Comparison of ENCODE assay signal across 10 mouse cellular contexts in genomic region chr9:74909245-74909644, GRCm38 (mm10). TPM values are rescaled to one million over a fixed set of nuclear protein-coding genes. Genes with fewer than 3 reads are reported as not detected.
DNase-seq lines count a peak whose midpoint lies in the region.
"Had no signal": no experiment of that assay in that cellular context is flagged by ENCODE, and none has a peak within 500 bp of the region (broad histone marks: within the 10 kb centered on the region; RNA-seq: fewer than 3 reads in every experiment).

No protein-coding gene starts in this region.

- intact Hi-C loops in heart, postnatal 36 days (cut with DNase I), result loop anchor here (5.0 kb wide), 2 partner anchors 93 to 123 kb away; no protein-coding TSS in a partner anchor

- DNase-seq in cerebellum, postnatal 14 days, result peak; percentile 19 to 48
- no peak for DNase-seq in cerebellum, adult 9-11 months
- peak; percentile 12 for DNase-seq in right cerebral cortex, postnatal 14 days
- no peak for DNase-seq in right cerebral cortex, adult 18-20 months
- DNase-seq in heart, postnatal 36 days, result peak; percentile 43 to 64
- peak; percentile 50 to 63 for DNase-seq in urinary bladder, postnatal 36 days (ENCODE audit: low spot score in 2 of 2)
- DNase-seq in frontal cortex, adult 2 months (ENCODE audit: extremely low spot score in 1 of 2, low spot score in 1 of 2), result no peak
- DNase-seq in natural killer cell, adult 2 months (ENCODE audit: low spot score in 2 of 2), result no peak

RNA-seq across cellular contexts. Expression of gene Fam214a, which starts 43.4 kb away (rescaled TPM):
- total RNA-seq in heart, postnatal 36 days (2021), result 10 to 100 TPM; 37.3 to 39.8 TPM
- polyA plus RNA-seq in frontal cortex, adult 2 months (2012; rRNA removed), result 33.8 and 37.0 TPM in 2 replicates

RNA-seq across cellular contexts. Expression of gene Onecut1, which starts 47.5 kb away (rescaled TPM):
- total RNA-seq in heart, postnatal 36 days (2021), result not detected
- 0.02 TPM in 1 of 2 replicates, not detected in the other for polyA plus RNA-seq in frontal cortex, adult 2 months (2012; rRNA removed)
- polyA plus RNA-seq: lung, embryonic 15.5 days; small intestine, adult 2 months had no signal

Comparison
In these comparisons a context has a peak if more than half of its experiments do, and no peak if none do; other contexts are left out.
1. DNase-seq: peak in cerebellum, postnatal 14 days (2 of 2), right cerebral cortex, postnatal 14 days (single experiment), heart, postnatal 36 days (2 of 2) and urinary bladder, postnatal 36 days (2 of 2); none in cerebellum, adult 9-11 months (single experiment), right cerebral cortex, adult 18-20 months (single experiment), frontal cortex, adult 2 months (0 of 2) and natural killer cell, adult 2 months (0 of 2).